Mouse (Mus musculus): ENCODE measurements at regions not wholly inside any gene's neighbourhood (a gene's known extent, or its start where the extent isn't known, plus 50 kb on each side); places are given as distances from the start of the nearest gene placed in this dataset.
A peak's percentile ranks its signal among the peaks of the same experiment; 100 is the strongest.

DNA sequence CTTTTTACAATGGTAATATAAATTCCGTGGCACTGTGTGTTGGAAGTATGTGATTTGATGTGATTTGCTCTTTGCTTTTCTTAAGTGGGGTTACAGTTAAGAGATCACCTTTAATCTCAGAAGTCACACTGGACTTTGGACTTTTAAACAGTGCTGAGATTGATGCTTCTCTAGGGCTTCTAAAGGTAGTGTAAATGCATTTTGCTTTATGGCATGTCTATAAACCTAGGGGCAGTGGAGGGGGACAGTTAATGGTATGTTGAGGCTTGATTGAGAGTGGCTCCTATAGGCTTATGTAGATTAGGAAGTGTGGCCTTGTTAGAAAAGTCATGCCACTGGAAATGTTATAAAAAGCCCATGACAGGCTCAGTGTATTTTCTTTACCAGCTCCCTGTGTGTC is 735.3 kb downstream of the Nap1l3 start:
- ATAC-seq (replicated peaks; ENCODE audit: low read depth, poor library complexity, severe bottlenecking), result no peak

GRCm38 (mm10) chrX:121654582-121654981 is 742.6 kb downstream of the Nap1l3 start:
- ATAC-seq (replicated peaks; ENCODE audit: low read depth, poor library complexity, severe bottlenecking), result peak; percentile 98

GRCm38 (mm10) chrX:121645548-121645947 is 751.7 kb downstream of the Nap1l3 start:
- no peak for ATAC-seq (replicated peaks; ENCODE audit: low read depth, poor library complexity, severe bottlenecking)

DNA sequence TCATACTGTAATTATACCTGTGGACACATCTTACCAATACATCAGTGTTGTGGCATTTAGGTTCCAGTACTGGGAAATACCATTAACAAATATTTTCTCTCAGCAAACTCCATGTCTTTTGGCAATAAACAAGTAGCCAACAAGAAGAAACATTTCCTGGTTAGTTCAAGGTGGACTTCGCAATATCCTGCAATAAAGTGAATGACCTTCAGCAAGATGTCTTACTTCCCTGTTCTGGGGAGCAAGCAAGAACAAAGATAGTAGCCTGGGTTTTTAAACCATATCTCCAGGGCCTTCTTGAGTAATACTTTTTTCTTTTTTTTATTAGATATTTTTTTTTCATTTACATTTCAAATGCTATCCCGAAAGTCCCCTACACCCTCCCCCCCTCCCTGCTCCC is 760.0 kb downstream of the Nap1l3 start:
- ATAC-seq (replicated peaks; ENCODE audit: low read depth, poor library complexity, severe bottlenecking), result no peak

DNA sequence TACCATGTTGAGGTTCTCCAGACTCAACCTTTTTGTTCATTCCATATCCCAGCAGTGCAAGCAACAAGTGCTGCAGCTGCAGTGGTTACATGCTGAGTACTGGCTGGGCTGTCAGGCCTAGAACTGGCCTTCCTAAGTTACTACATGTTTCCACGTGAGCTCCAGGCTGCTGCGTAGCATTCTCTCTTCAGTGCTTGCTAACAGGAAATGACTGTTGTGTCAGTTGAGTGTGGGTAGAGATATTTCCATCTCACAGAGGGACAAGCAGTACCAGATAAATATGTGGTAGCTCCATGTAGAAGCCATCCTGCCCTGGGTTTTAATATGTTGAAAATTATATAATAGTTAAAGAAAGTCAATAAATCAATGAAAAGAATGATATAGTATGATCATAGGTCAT is 785.1 kb downstream of the Nap1l3 start:
- peak; percentile 86 for ATAC-seq (replicated peaks; ENCODE audit: low read depth, poor library complexity, severe bottlenecking)

DNA sequence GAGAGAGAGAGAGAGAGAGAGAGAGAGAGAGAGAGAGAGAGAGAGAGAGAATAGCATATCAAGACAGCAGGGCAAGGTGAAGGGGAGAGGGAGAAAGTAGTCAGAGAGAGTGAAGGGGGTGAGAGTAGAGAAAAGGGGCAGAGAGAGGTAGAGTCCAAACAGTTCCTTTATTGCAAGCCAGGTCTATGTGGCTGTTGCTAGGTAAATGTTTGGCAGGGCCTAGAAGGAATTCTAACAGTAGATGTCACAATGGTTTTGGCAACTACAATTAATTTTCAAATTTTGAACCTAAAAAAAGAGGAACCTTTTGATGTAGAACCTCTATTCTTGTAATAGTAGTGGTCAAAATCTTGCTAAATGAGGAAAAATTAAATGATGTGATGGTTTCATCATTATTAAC is 804.3 kb downstream of the Nap1l3 start:
- ATAC-seq (replicated peaks; ENCODE audit: low read depth, poor library complexity, severe bottlenecking), result peak; percentile 68; the same call in 1 of the 2 replicates
